ENCODE assay signal across 8 mouse cellular contexts in genomic region chr2:30435326-30436155, GRCm38 (mm10). TPM values are rescaled to one million over a fixed set of nuclear protein-coding genes. Genes with fewer than 3 reads are reported as not detected.
DNase-seq lines count a peak whose midpoint lies in the region; ATAC-seq and TF ChIP-seq lines count a peak whose summit lies in the region.

No protein-coding gene starts in this region.

- H3K9me3 ChIP-seq in E14TG2a.4 (ENCODE audit: low read length) = no peaks in the 10 kb centered on the region
- H3K9me3 ChIP-seq in embryonic facial prominence, embryonic 13.5 days = no peaks in the 10 kb centered on the region
- no peaks in the 10 kb centered on the region for H3K9me3 ChIP-seq in heart, postnatal 0 days (replicated peaks; ENCODE audit: control insufficient read depth, low read length)
- H3K9me3 ChIP-seq in liver, embryonic 16.5 days (replicated peaks; ENCODE audit: control insufficient read depth, low read length) = no peaks in the 10 kb centered on the region
- H3K9me3 ChIP-seq in neural tube, embryonic 13.5 days = no peaks in the 10 kb centered on the region

- ATAC-seq in embryonic facial prominence, embryonic 13.5 days (ENCODE audit: insufficient number of reproducible peaks, insufficient read depth, low FRiP score, low TSS enrichment, low read depth) = no peak; the same call in 1 of the 2 replicates
- ATAC-seq in heart, postnatal 0 days (ENCODE audit: insufficient read depth, low read depth) = peak; percentile 61
- peak; percentile 74 for ATAC-seq in liver, embryonic 16.5 days (ENCODE audit: low read depth)
- ATAC-seq in neural tube, embryonic 13.5 days (ENCODE audit: low read depth) = peak; percentile 57; the same call in 1 of the 2 replicates

- peaks cover 95% of the 10 kb centered on the region for H3K36me3 ChIP-seq in E14TG2a.4 (ENCODE audit: insufficient read depth, low read length)
- H3K36me3 ChIP-seq in embryonic facial prominence, embryonic 13.5 days = peaks cover 83% of the 10 kb centered on the region
- peaks cover 72% of the 10 kb centered on the region for H3K36me3 ChIP-seq in heart, postnatal 0 days (replicated peaks; ENCODE audit: control insufficient read depth, insufficient read depth, low read length)
- peaks cover 62% of the 10 kb centered on the region for H3K36me3 ChIP-seq in liver, embryonic 16.5 days (ENCODE audit: control insufficient read depth, insufficient read depth)
- peaks cover 74% of the 10 kb centered on the region for H3K36me3 ChIP-seq in neural tube, embryonic 13.5 days

- TF ChIP-seq CTCF in E14TG2a.4 (conservative IDR thresholded peaks at IDR 0.05; ENCODE audit: low read length) = peak; percentile 76
- TF ChIP-seq CTCF in heart, postnatal 0 days (IDR thresholded peaks at IDR 0.05; ENCODE audit: low read depth) = peak; percentile 92

- DNase-seq in adrenal gland, postnatal 36 days = peak; percentile 75 to 78
- DNase-seq in heart, postnatal 0 days (ENCODE audit: low spot score) = peak; percentile 69
- peak; percentile 81 for DNase-seq in kidney, postnatal 14 days
- peak; percentile 77 for DNase-seq in thymus, postnatal 0 days (ENCODE audit: low spot score)

- no peak overlapping the region for H3K4me2 ChIP-seq in embryonic facial prominence, embryonic 13.5 days
- no peak overlapping the region for H3K4me2 ChIP-seq in heart, postnatal 0 days (ENCODE audit: low read depth, low read length)
- no peak overlapping the region for H3K4me2 ChIP-seq in liver, embryonic 16.5 days (ENCODE audit: low read depth, low read length)
- H3K4me2 ChIP-seq in neural tube, embryonic 13.5 days = no peak overlapping the region

- TF ChIP-seq EP300 in heart, postnatal 0 days (IDR thresholded peaks at IDR 0.05; ENCODE audit: low read depth) = no peak

- H3K9ac ChIP-seq in embryonic facial prominence, embryonic 13.5 days = no peak overlapping the region
- H3K9ac ChIP-seq in heart, postnatal 0 days (replicated peaks; ENCODE audit: low read depth, low read length) = no peak overlapping the region
- H3K9ac ChIP-seq in liver, embryonic 16.5 days (ENCODE audit: low read depth, low read length) = no peak overlapping the region
- H3K9ac ChIP-seq in neural tube, embryonic 13.5 days = no peak overlapping the region

- H3K27me3 ChIP-seq in E14TG2a.4 (ENCODE audit: insufficient read depth, low read length) = no peaks in the 10 kb centered on the region
- no peaks in the 10 kb centered on the region for H3K27me3 ChIP-seq in embryonic facial prominence, embryonic 13.5 days
- H3K27me3 ChIP-seq in heart, postnatal 0 days (ENCODE audit: control insufficient read depth, insufficient read depth, low read length) = no peaks in the 10 kb centered on the region
- H3K27me3 ChIP-seq in liver, embryonic 16.5 days (ENCODE audit: control insufficient read depth, insufficient read depth, low read depth, low read length) = no peaks in the 10 kb centered on the region
- H3K27me3 ChIP-seq in neural tube, embryonic 13.5 days = no peaks in the 10 kb centered on the region

- WGBS in embryonic facial prominence, embryonic 13.5 days = 55% methylated on average over 5 of the region's 5 CpGs
- WGBS in heart, postnatal 0 days = 61% methylated on average over 5 of the region's 5 CpGs
- 22% methylated on average over 5 of the region's 5 CpGs for WGBS in liver, embryonic 16.5 days (ENCODE audit: insufficient replicate concordance)
- 45% methylated on average over 5 of the region's 5 CpGs for WGBS in neural tube, embryonic 13.5 days

- peaks cover 46% of the 10 kb centered on the region for H3K4me1 ChIP-seq in E14TG2a.4 (replicated peaks; ENCODE audit: low read depth, low read length)
- peaks cover 13% of the 10 kb centered on the region for H3K4me1 ChIP-seq in embryonic facial prominence, embryonic 13.5 days
- peaks cover 9% of the 10 kb centered on the region for H3K4me1 ChIP-seq in heart, postnatal 0 days (ENCODE audit: control insufficient read depth, insufficient read depth)
- peaks cover 17% of the 10 kb centered on the region for H3K4me1 ChIP-seq in liver, embryonic 16.5 days (ENCODE audit: control insufficient read depth, low read depth, low read length)
- H3K4me1 ChIP-seq in neural tube, embryonic 13.5 days (replicated peaks) = peaks cover 11% of the 10 kb centered on the region

- no peak overlapping the region for H3K4me3 ChIP-seq in E14TG2a.4 (replicated peaks; ENCODE audit: low read length)
- H3K4me3 ChIP-seq in embryonic facial prominence, embryonic 13.5 days = no peak overlapping the region
- H3K4me3 ChIP-seq in heart, postnatal 0 days (ENCODE audit: low read depth, low read length) = no peak overlapping the region
- no peak overlapping the region for H3K4me3 ChIP-seq in liver, embryonic 16.5 days (ENCODE audit: low read depth, low read length)
- no peak overlapping the region for H3K4me3 ChIP-seq in neural tube, embryonic 13.5 days

- H3K27ac ChIP-seq in embryonic facial prominence, embryonic 13.5 days = 0 out of 2 replicates have a peak overlapping the region, but pooled peaks have one; percentile 22
- peak overlapping the region; percentile 32; the same call in 1 of the 2 replicates for H3K27ac ChIP-seq in heart, postnatal 0 days (ENCODE audit: low read depth)
- peak overlapping the region; percentile 13; the same call in 1 of the 2 replicates for H3K27ac ChIP-seq in liver, embryonic 16.5 days (ENCODE audit: low read length)
- H3K27ac ChIP-seq in neural tube, embryonic 13.5 days (replicated peaks) = no peak overlapping the region

RNA-seq across cellular contexts. Expression of gene Ptpa, which starts 19.7 kb away (rescaled TPM):
- total RNA-seq in adrenal gland, postnatal 36 days (2021) = 100 to 1,000 TPM; 123 to 143 TPM
- polyA plus RNA-seq in embryonic facial prominence, embryonic 13.5 days (2015; fragmentation: Nextera tagmentation; extraction: Ambion mirVana) = 150 and 163 TPM in 2 replicates
- total RNA-seq in heart, postnatal 0 days (2014; rRNA removed; ENCODE audit: low replicate concordance) = 109 and 112 TPM in 2 replicates
- 92.4 TPM in 2 replicates for polyA plus RNA-seq in heart, postnatal 0 days (2015; fragmentation: Nextera tagmentation; extraction: Ambion mirVana)
- 121 TPM in 2 replicates for polyA plus RNA-seq in liver, embryonic 16.5 days (2015; fragmentation: Nextera tagmentation; extraction: Ambion mirVana)
- 124 and 126 TPM in 2 replicates for polyA plus RNA-seq in neural tube, embryonic 13.5 days (2015; fragmentation: Nextera tagmentation; extraction: Ambion mirVana)
- 127 and 128 TPM in 2 replicates for polyA plus RNA-seq in thymus, postnatal 0 days (2015; fragmentation: Nextera tagmentation; extraction: Ambion mirVana)

RNA-seq across cellular contexts. Expression of gene Crat, which starts 19.9 kb away (rescaled TPM):
- 100 to 1,000 TPM; 124 to 168 TPM for total RNA-seq in adrenal gland, postnatal 36 days (2021)
- polyA plus RNA-seq in embryonic facial prominence, embryonic 13.5 days (2015; fragmentation: Nextera tagmentation; extraction: Ambion mirVana) = 22.5 and 25.0 TPM in 2 replicates
- 351 and 413 TPM in 2 replicates for total RNA-seq in heart, postnatal 0 days (2014; rRNA removed; ENCODE audit: low replicate concordance)
- 263 and 266 TPM in 2 replicates for polyA plus RNA-seq in heart, postnatal 0 days (2015; fragmentation: Nextera tagmentation; extraction: Ambion mirVana)
- polyA plus RNA-seq in liver, embryonic 16.5 days (2015; fragmentation: Nextera tagmentation; extraction: Ambion mirVana) = 24.2 and 31.3 TPM in 2 replicates
- 22.2 and 23.0 TPM in 2 replicates for polyA plus RNA-seq in neural tube, embryonic 13.5 days (2015; fragmentation: Nextera tagmentation; extraction: Ambion mirVana)
- 7.9 and 10.2 TPM in 2 replicates for polyA plus RNA-seq in thymus, postnatal 0 days (2015; fragmentation: Nextera tagmentation; extraction: Ambion mirVana)

RNA-seq across cellular contexts. Expression of gene Ier5l, which starts 38.5 kb away (rescaled TPM):
- 1 to 10 TPM; 3.3 to 4.5 TPM for total RNA-seq in adrenal gland, postnatal 36 days (2021)
- polyA plus RNA-seq in embryonic facial prominence, embryonic 13.5 days (2015; fragmentation: Nextera tagmentation; extraction: Ambion mirVana) = 3.5 and 4.0 TPM in 2 replicates
- total RNA-seq in heart, postnatal 0 days (2014; rRNA removed; ENCODE audit: low replicate concordance) = 12.4 and 12.5 TPM in 2 replicates
- polyA plus RNA-seq in heart, postnatal 0 days (2015; fragmentation: Nextera tagmentation; extraction: Ambion mirVana) = 0.94 and 1.2 TPM in 2 replicates
- polyA plus RNA-seq in liver, embryonic 16.5 days (2015; fragmentation: Nextera tagmentation; extraction: Ambion mirVana) = 0.07 TPM in 1 of 2 replicates, not detected in the other
- polyA plus RNA-seq in neural tube, embryonic 13.5 days (2015; fragmentation: Nextera tagmentation; extraction: Ambion mirVana) = 2.1 and 3.1 TPM in 2 replicates
- 0.55 and 0.69 TPM in 2 replicates for polyA plus RNA-seq in thymus, postnatal 0 days (2015; fragmentation: Nextera tagmentation; extraction: Ambion mirVana)

RNA-seq across cellular contexts. Expression of gene Dolpp1, which starts 43.5 kb away (rescaled TPM):
- 10 to 100 TPM; 18.2 to 18.7 TPM for total RNA-seq in adrenal gland, postnatal 36 days (2021)
- 31.9 and 34.9 TPM in 2 replicates for polyA plus RNA-seq in embryonic facial prominence, embryonic 13.5 days (2015; fragmentation: Nextera tagmentation; extraction: Ambion mirVana)
- 40.6 and 56.4 TPM in 2 replicates for total RNA-seq in heart, postnatal 0 days (2014; rRNA removed; ENCODE audit: low replicate concordance)
- polyA plus RNA-seq in heart, postnatal 0 days (2015; fragmentation: Nextera tagmentation; extraction: Ambion mirVana) = 14.4 and 15.0 TPM in 2 replicates
- polyA plus RNA-seq in liver, embryonic 16.5 days (2015; fragmentation: Nextera tagmentation; extraction: Ambion mirVana) = 14.7 and 16.5 TPM in 2 replicates
- 51.4 and 52.0 TPM in 2 replicates for polyA plus RNA-seq in neural tube, embryonic 13.5 days (2015; fragmentation: Nextera tagmentation; extraction: Ambion mirVana)
- polyA plus RNA-seq in thymus, postnatal 0 days (2015; fragmentation: Nextera tagmentation; extraction: Ambion mirVana) = 27.8 and 28.1 TPM in 2 replicates
